Mouse (Mus musculus) embryonic fibroblast, embryonic 13.5 days (primary cell): ENCODE measurements at regions not wholly inside any gene's neighbourhood (a gene's known extent, or its start where the extent isn't known, plus 50 kb on each side); places are given as distances from the start of the nearest gene placed in this dataset.

ENCODE experiments used
- CTCF ChIP-seq: IDR thresholded peaks from 2 replicates; pipeline ENCODE4 v1.5.1; 2011; ENCODE audit warnings: mild to moderate bottlenecking, control low read depth, low read length, moderate library complexity, borderline replicate concordance; ENCODE audit not compliant: insufficient read depth
- POLR2A ChIP-seq: IDR thresholded peaks from 2 replicates; pipeline ENCODE4 v1.6.1; 2011; ENCODE audit warnings: low read depth, mild to moderate bottlenecking, control low read depth, low read length, moderate library complexity

DNA sequence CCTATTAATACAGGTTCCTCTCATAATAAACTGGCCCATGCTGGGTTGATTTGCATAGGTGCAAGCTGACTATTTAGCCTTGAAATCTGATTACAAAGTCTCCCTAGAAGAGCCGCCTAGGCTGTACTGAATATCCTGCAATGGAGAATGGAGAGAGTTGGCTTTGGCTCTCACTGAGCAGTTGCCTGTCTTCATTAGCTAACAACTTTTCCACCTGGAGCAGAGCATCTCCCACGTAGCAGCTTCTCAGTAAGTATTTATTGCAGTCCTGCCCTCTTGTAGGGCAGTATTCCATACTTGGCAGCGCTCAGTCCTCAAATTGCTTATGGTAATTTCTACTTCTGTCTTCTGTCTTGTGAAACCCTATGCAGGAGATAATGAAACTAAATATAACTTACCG, 175.8 kb upstream of the C9orf72 start:
- TF ChIP-seq POLR2A (no peak), CTCF (no peak)
